Mouse (Mus musculus): ENCODE measurements around the gene Hpn. TPM values are rescaled to one million over a fixed set of nuclear protein-coding genes. Genes with fewer than 3 reads are reported as not detected.

Hpn gene
- polyA plus RNA-seq, 1 experiment: 59.6 TPM

DNA sequence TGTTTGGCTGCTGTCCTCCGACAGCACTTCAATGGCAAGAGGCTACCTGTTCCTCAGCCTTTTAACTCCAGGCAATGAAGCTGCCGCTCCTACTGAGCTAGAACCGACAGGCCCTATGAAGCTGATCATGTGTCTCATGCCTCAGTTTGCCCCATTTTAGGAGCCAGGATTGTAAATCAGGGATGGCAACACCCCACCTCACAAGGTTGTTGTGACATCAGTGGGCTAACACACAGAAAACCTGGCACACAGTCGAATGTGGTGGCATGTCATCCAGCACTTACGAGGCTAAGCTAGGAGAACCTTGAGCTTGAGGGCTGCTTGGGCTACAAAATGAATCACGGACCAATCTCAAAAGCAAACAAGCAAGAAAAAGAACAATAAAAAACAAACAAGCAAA, 56.9 kb downstream of the Hpn start:
- 86% methylated on average over 6 of the region's 6 CpGs for WGBS
- TF ChIP-seq CTCF (IDR thresholded peaks at IDR 0.05; ENCODE audit: control insufficient read depth, insufficient read depth, low read length) (no peak), POLR2A (IDR thresholded peaks at IDR 0.05; ENCODE audit: borderline replicate concordance, control insufficient read depth, low read depth, low read length) (no peak)
- H3K27ac ChIP-seq (ENCODE audit: control insufficient read depth, insufficient read depth, low read depth, low read length, poor library complexity): no peak overlapping the region
- H3K4me3 ChIP-seq (replicated peaks; ENCODE audit: control insufficient read depth, low read depth, low read length): no peak overlapping the region
- no peaks in the 10 kb centered on the region for H3K4me1 ChIP-seq (ENCODE audit: control insufficient read depth, insufficient read depth, low read length)

DNA sequence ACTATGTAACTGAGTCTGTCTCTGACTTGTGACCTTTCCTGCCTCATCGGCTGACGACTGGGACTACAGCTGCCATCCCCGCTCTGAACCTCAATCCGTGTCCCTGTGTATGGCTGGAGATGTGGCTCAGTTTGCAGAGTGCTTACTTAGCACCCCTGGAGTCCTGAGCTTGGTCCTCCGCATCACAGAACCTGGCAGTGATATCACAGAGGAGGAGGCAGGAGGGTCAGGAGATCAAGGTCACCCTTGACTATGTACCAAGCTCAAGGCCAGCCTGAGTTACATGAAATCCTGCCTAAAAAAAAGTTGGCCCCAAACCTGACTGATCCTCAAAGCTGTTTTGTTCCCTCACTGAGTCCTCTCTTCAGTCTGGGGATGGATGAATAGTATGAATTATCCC, 57.4 kb downstream of the Hpn start:
- Histone ChIP-seq H3K4me3 (replicated peaks; ENCODE audit: control insufficient read depth, low read depth, low read length) (no peak overlapping the region), H3K4me1 (ENCODE audit: control insufficient read depth, insufficient read depth, low read length) (no peaks in the 10 kb centered on the region), H3K27ac (ENCODE audit: control insufficient read depth, insufficient read depth, low read depth, low read length, poor library complexity) (no peak overlapping the region)
- TF ChIP-seq CTCF (IDR thresholded peaks at IDR 0.05; ENCODE audit: control insufficient read depth, insufficient read depth, low read length) (no peak), POLR2A (IDR thresholded peaks at IDR 0.05; ENCODE audit: borderline replicate concordance, control insufficient read depth, low read depth, low read length) (no peak)
- 75% methylated on average over 5 of the region's 5 CpGs for WGBS

DNA sequence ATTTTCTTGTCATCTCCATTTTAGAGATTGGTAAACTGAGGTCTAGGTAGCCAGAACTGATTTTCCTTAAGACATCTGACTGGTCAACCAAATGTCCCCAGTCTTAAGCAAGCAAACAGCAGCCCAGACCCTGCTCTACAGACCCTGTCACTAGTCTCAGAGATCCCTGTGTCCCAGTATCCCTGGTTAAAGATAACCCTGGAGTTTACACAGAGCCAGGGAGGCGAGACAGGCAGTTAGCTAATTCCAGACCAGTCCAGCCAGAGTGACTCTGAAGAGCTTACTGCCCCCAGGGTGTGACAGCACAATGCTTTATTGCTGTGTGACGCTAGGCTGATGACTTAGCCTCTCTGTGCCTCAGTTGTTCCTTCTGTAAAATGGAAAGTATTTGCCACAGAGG, 58.0 kb downstream of the Hpn start, which contains the start of gene Fxyd1:
Fxyd1 (minus strand) TSS at position 129 of the 400 bp plus-strand sequence.
- Histone ChIP-seq H3K4me1 (ENCODE audit: control insufficient read depth, insufficient read depth, low read length) (no peaks in the 10 kb centered on the region), H3K27ac (ENCODE audit: control insufficient read depth, insufficient read depth, low read depth, low read length, poor library complexity) (no peak within 1 kb of the TSS), H3K4me3 (replicated peaks; ENCODE audit: control insufficient read depth, low read depth, low read length) (no peak within 1 kb of the TSS)
- WGBS: 80% methylated on average over 2 of the region's 2 CpGs
- no peak for TF ChIP-seq CTCF (IDR thresholded peaks at IDR 0.05; ENCODE audit: control insufficient read depth, insufficient read depth, low read length)
- TF ChIP-seq POLR2A (IDR thresholded peaks at IDR 0.05; ENCODE audit: borderline replicate concordance, control insufficient read depth, low read depth, low read length): no peak

DNA sequence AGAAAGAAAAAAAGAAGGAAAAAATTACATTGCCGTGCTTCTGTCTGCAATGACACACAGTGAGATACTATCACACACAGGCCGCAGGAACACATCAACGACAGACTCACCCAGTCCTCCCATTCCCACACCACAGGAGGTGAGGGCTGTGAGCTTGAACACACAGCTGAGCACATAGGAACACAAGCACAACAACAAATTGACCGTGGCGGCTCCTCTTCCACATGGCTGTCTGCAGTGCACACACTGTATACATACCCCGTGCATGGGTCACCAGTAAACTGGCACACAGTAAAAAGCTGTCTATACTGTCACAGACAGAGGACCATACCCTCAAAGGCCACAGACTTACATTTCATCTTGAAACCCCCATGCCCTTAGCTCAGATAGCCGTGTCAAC, 58.6 kb downstream of the Hpn start:
- Histone ChIP-seq H3K4me3 (replicated peaks; ENCODE audit: control insufficient read depth, low read depth, low read length) (no peak overlapping the region), H3K4me1 (ENCODE audit: control insufficient read depth, insufficient read depth, low read length) (no peaks in the 10 kb centered on the region), H3K27ac (ENCODE audit: control insufficient read depth, insufficient read depth, low read depth, low read length, poor library complexity) (no peak overlapping the region)
- WGBS: 72% methylated on average over 7 of the region's 7 CpGs
- TF ChIP-seq POLR2A (IDR thresholded peaks at IDR 0.05; ENCODE audit: borderline replicate concordance, control insufficient read depth, low read depth, low read length): no peak
- no peak for TF ChIP-seq CTCF (IDR thresholded peaks at IDR 0.05; ENCODE audit: control insufficient read depth, insufficient read depth, low read length)

DNA sequence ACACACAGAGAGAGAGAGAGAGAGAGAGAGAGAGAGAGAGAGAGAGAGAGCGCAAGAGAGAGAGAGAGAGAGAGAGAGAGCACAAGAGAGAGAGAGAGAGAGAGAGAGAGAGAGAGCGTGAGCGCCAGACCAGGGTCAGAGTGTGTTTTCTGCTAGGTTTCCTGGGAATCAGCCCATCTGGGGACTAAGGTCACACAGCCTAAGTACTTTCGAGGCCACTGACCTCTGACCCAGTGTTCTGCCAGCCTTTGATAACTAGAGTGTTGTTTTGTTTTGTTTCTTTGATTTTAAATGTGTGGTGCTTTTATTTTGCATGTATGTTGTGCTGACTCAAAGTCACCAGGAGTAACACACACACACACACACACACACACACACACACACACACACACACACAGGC, 59.2 kb downstream of the Hpn start:
- TF ChIP-seq POLR2A (IDR thresholded peaks at IDR 0.05; ENCODE audit: borderline replicate concordance, control insufficient read depth, low read depth, low read length): no peak
- TF ChIP-seq CTCF (IDR thresholded peaks at IDR 0.05; ENCODE audit: control insufficient read depth, insufficient read depth, low read length): no peak
- H3K27ac ChIP-seq (ENCODE audit: control insufficient read depth, insufficient read depth, low read depth, low read length, poor library complexity): no peak overlapping the region
- 77% methylated on average over 3 of the region's 4 CpGs for WGBS

DNA sequence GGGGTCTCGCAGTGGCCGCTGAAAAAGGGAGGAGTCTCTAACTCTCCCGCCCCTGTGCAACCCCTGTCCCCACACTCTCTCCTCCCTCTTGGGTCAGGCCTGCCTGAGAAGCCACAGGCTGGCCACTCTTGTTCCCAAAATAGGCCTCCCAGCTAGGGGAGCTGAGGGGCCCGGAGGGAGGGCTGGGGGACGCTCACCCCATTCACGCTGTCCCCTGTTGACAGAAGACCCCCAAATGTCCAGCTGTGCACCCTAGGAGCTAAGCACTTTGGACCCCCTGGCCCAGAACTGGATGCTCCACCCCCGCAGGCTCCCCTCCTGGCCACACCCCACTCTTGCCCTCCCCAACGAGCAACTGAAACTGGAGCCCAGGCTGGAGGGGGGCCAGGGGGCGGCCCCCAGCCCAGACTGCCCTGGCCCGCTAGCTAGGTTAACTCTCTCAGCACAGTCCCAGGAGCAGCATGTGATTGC, 59.7 kb downstream of the Hpn start:
- 48% methylated on average over 10 of the region's 10 CpGs for WGBS
- Histone ChIP-seq H3K27ac (ENCODE audit: control insufficient read depth, insufficient read depth, low read depth, low read length, poor library complexity) (no peak overlapping the region), H3K4me3 (replicated peaks; ENCODE audit: control insufficient read depth, low read depth, low read length) (no peak overlapping the region)

More for the DNA sequence above, 59.2 kb downstream of the Hpn start:
- no peaks in the 10 kb centered on the region for H3K4me1 ChIP-seq (ENCODE audit: control insufficient read depth, insufficient read depth, low read length)
- H3K4me3 ChIP-seq (replicated peaks; ENCODE audit: control insufficient read depth, low read depth, low read length): no peak overlapping the region

DNA sequence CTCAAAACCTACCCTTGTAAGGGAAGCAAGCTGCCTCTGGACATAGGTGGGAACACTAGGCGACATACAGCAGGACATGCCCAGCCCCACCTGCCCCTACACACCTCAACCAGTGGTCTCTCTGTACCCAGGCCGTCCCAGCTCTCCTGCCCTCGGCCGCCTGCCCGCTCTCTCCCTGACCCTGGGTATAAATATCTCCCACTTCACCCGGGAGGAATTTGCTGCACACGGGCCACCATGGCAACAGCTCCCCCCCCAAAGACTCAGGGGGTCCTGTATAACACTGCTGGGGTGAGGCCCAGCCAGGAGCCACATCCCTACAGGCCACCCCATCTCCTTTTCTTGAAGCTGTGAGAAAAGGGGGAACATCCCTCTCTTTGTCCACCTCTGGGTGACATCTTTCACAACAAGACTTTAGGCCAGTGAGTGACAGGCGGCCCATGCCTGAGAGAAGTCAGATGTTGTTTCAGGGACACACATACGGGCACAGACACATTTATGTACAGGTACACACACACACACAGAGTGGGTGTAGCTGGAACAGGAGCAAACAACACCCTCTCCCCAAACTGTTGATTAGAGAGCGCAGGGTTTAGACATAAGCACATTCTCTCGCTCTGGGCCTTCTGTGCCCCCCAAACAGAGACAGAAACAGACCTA, 60.3 kb downstream of the Hpn start:
- Histone ChIP-seq H3K27ac (ENCODE audit: control insufficient read depth, insufficient read depth, low read depth, low read length, poor library complexity) (no peak overlapping the region), H3K4me1 (ENCODE audit: control insufficient read depth, insufficient read depth, low read length) (no peaks in the 10 kb centered on the region), H3K4me3 (replicated peaks; ENCODE audit: control insufficient read depth, low read depth, low read length) (no peak overlapping the region)
- TF ChIP-seq POLR2A (IDR thresholded peaks at IDR 0.05; ENCODE audit: borderline replicate concordance, control insufficient read depth, low read depth, low read length): no peak
- no peak for TF ChIP-seq CTCF (IDR thresholded peaks at IDR 0.05; ENCODE audit: control insufficient read depth, insufficient read depth, low read length)
- 83% methylated on average over 11 of the region's 11 CpGs for WGBS

More for the DNA sequence above, 59.7 kb downstream of the Hpn start:
- H3K4me1 ChIP-seq (ENCODE audit: control insufficient read depth, insufficient read depth, low read length): no peaks in the 10 kb centered on the region
- no peak for TF ChIP-seq CTCF (IDR thresholded peaks at IDR 0.05; ENCODE audit: control insufficient read depth, insufficient read depth, low read length)
- no peak for TF ChIP-seq POLR2A (IDR thresholded peaks at IDR 0.05; ENCODE audit: borderline replicate concordance, control insufficient read depth, low read depth, low read length)

DNA sequence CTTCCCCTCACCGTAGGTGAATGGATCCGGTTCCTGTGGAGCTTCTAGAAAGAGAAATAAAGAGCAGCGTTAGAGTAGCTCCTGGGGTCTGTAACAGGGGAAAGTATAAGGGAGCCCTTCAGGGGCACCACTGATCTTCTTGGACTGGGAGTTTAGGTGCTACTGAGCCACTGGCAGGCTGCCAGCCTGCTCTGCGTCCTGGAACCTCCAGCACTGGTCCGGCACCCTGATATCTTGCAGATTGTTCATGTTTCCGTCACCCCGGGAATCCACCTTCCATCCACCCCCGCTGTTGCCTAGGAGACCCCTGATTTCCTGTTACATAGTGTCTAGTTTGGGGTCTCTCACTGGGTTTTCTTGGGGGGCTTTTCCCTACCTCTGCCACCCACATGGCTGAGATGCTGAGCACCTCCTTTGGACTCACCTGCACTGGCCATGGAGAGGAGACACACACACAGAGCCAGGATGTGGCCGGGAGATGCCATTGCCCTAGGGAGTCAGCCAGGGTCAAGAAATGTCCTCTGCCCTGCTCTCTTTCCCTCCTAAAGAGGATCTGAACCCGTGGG, 61.1 kb downstream of the Hpn start:
- TF ChIP-seq CTCF (IDR thresholded peaks at IDR 0.05; ENCODE audit: control insufficient read depth, insufficient read depth, low read length): no peak
- WGBS: 73% methylated on average over 10 of the region's 10 CpGs
- Histone ChIP-seq H3K4me1 (ENCODE audit: control insufficient read depth, insufficient read depth, low read length) (no peaks in the 10 kb centered on the region), H3K4me3 (replicated peaks; ENCODE audit: control insufficient read depth, low read depth, low read length) (no peak overlapping the region), H3K27ac (ENCODE audit: control insufficient read depth, insufficient read depth, low read depth, low read length, poor library complexity) (no peak overlapping the region)
